Mouse (Mus musculus): ENCODE data around the gene Fgd5. TPM values are rescaled to one million over a fixed set of nuclear protein-coding genes. Genes with fewer than 3 reads are reported as not detected.

Fgd5 gene
- not detected in 2 replicates for total RNA-seq (2012; rRNA removed)
- total RNA-seq (2014; rRNA removed): not detected in 2 replicates
- polyA plus RNA-seq (2012; ENCODE audit: insufficient read length, low read depth): not detected in 2 replicates

DNA sequence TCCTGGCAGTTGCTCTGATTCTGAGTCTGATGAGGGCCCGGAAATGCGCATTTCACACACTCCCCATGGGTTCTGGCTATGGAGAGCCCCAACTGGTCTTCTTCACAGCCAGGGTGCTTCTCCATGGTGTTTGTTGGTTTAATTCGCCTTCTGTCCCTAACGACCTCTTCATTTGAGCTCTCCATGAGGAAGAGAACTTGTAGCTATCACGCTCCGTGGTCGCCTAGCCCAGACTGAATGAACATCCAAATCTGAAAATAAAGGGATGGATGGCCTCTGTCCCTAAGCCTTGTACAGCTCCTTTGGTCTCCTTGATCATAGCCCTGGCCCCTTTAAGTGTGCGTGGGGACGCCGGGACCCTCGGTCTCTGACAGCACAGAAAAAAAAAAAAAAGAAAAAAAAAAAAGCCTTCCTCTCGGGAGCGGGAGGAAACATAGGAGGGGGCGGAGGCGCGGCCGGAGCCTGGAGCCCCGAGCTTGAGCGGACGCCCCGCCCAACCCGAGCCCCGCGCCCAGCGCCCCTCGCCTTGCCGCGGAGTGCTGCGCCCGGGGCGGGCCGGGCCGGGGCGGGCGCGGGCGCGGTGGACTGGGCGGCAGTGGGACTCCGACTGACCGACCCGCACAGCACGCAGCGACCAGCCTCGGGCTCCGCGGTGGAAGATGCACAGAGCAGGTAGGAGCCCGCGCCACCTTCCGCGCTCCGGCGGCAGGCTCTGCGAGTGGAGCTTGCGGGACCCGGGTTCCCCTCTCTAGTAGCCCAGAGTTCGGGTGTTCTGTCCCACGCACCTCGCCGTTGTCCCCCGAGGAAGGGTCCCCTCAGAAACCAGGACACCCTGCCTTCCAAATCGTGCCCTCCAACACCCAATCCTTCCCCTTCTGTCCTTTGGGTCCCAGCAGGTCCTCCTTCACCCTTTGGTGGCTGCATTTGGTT is at the start of gene Fgd5:
TSS of gene Fgd5 (plus strand) at position 508 of the 930 bp plus-strand sequence.
- no peak within 1 kb of the TSS; the same call in 1 of the 2 replicates for H3K4me2 ChIP-seq (ENCODE audit: insufficient read depth, low read depth, poor library complexity, severe bottlenecking)
- H3K27me3 ChIP-seq (replicated peaks): peaks cover 28% of the 10 kb centered on the region
- H3K4me3 ChIP-seq (replicated peaks in 1 of 3; ENCODE audit: low read depth in 2 of 3, low read length in 2 of 3, poor library complexity in 1 of 3): no peak within 1 kb of the TSS
- no peak within 1 kb of the TSS for H3K27ac ChIP-seq (ENCODE audit: insufficient read depth, low read depth)
- in situ Hi-C loops (cut with MboI; ENCODE audit: low pct_ligation_motif_present, low pct_unique_long_range_greater_than_20kb, low sequenced_read_pairs) (no loop called here), dilution Hi-C loops (cut with MboI; ENCODE audit: extremely low pct_ligation_motif_present, extremely low pct_unique_long_range_greater_than_20kb, low sequenced_read_pairs) (no loop called here)
- DNase-seq (ENCODE audit: extremely low read depth): no peak
- H3K4me1 ChIP-seq (ENCODE audit: control insufficient read depth in 1 of 2, insufficient read depth in 2 of 2): peaks cover 0 to 4% of the 10 kb centered on the region in 2 experiments; a peak in 1 of 4 replicates
- no peaks in the 10 kb centered on the region for H3K9me3 ChIP-seq (replicated peaks; ENCODE audit: low read length)
- no peak for TF ChIP-seq POLR2AphosphoS2 (IDR thresholded peaks at IDR 0.05; ENCODE audit: low read depth, low read length)
- no peak for TF ChIP-seq JUND (conservative IDR thresholded peaks at IDR 0.05; ENCODE audit: low read depth, low read length)
- no peak for TF ChIP-seq GABPA (IDR thresholded peaks at IDR 0.05; ENCODE audit: insufficient replicate concordance, low read depth, low read length)
- TF ChIP-seq SMC3 (IDR thresholded peaks at IDR 0.05; ENCODE audit: low read depth, low read length): no peak
- TF ChIP-seq JUN (IDR thresholded peaks at IDR 0.05; ENCODE audit: insufficient read depth, low read depth, low read length): no peak
- no peak for TF ChIP-seq MAX (IDR thresholded peaks at IDR 0.05; ENCODE audit: low read length)
- TF ChIP-seq CHD2 (IDR thresholded peaks at IDR 0.05; ENCODE audit: low read length): no peak
- no peak for TF ChIP-seq MYC (IDR thresholded peaks at IDR 0.05; ENCODE audit: low read depth, low read length)
- TF ChIP-seq E2F4 (IDR thresholded peaks at IDR 0.05; ENCODE audit: insufficient replicate concordance, low read depth, low read length): no peak
- TF ChIP-seq TBP (conservative IDR thresholded peaks at IDR 0.05; ENCODE audit: low read depth, low read length): no peak
- no peak for TF ChIP-seq MEF2A (IDR thresholded peaks at IDR 0.05; ENCODE audit: borderline replicate concordance, low read depth, low read length)
- no peak for TF ChIP-seq POLR2A (IDR thresholded peaks at IDR 0.05; ENCODE audit: low read depth, low read length)
- no peak for TF ChIP-seq CTCF (conservative IDR thresholded peaks at IDR 0.05 in 1 of 2, IDR thresholded peaks at IDR 0.05 in 1 of 2; ENCODE audit: low read depth in 2 of 2, low read length in 2 of 2)
- TF ChIP-seq RCOR1 (conservative IDR thresholded peaks at IDR 0.05; ENCODE audit: low read depth, low read length): no peak
- no peak for TF ChIP-seq ELF1 (IDR thresholded peaks at IDR 0.05; ENCODE audit: low read depth, low read length)
- no peak for TF ChIP-seq RAD21 (IDR thresholded peaks at IDR 0.05; ENCODE audit: low read depth, low read length)
- no peak for TF ChIP-seq UBTF (IDR thresholded peaks at IDR 0.05; ENCODE audit: low read depth, low read length)
- TF ChIP-seq USF2 (conservative IDR thresholded peaks at IDR 0.05; ENCODE audit: low read depth, low read length): no peak
- no peak for TF ChIP-seq ZKSCAN1 (IDR thresholded peaks at IDR 0.05; ENCODE audit: borderline replicate concordance, low read depth, low read length)
- H3K36me3 ChIP-seq (replicated peaks in 1 of 2; ENCODE audit: control insufficient read depth in 1 of 2, insufficient read depth in 1 of 2, low read length in 1 of 2): no peaks in the 10 kb centered on the region
- H3K9ac ChIP-seq (ENCODE audit: insufficient read depth, low read depth): no peak within 1 kb of the TSS
- H3K79me2 ChIP-seq (replicated peaks; ENCODE audit: control insufficient read depth, extremely low read depth, insufficient read depth, poor library complexity, severe bottlenecking): no peaks in the 10 kb centered on the region

- Histone ChIP-seq H3K4me1 (ENCODE audit: control insufficient read depth in 1 of 2, insufficient read depth in 2 of 2) (no peaks in the 10 kb centered on the region), H3K4me3 (replicated peaks in 1 of 3; ENCODE audit: low read depth in 2 of 3, low read length in 2 of 3, poor library complexity in 1 of 3) (no peak overlapping the region), H3K27ac (ENCODE audit: insufficient read depth, low read depth) (no peak overlapping the region), H3K36me3 (replicated peaks in 1 of 2; ENCODE audit: control insufficient read depth in 1 of 2, insufficient read depth in 1 of 2, low read length in 1 of 2) (no peaks in the 10 kb centered on the region), H3K79me2 (replicated peaks; ENCODE audit: control insufficient read depth, extremely low read depth, insufficient read depth, poor library complexity, severe bottlenecking) (no peaks in the 10 kb centered on the region), H3K27me3 (replicated peaks) (peaks cover 3% of the 10 kb centered on the region), H3K4me2 (ENCODE audit: insufficient read depth, low read depth, poor library complexity, severe bottlenecking) (no peak overlapping the region), H3K9ac (ENCODE audit: insufficient read depth, low read depth) (no peak overlapping the region), H3K9me3 (replicated peaks; ENCODE audit: low read length) (no peaks in the 10 kb centered on the region)
- dilution Hi-C loops (cut with MboI; ENCODE audit: extremely low pct_ligation_motif_present, extremely low pct_unique_long_range_greater_than_20kb, low sequenced_read_pairs) (no loop called here), in situ Hi-C loops (cut with MboI; ENCODE audit: low pct_ligation_motif_present, low pct_unique_long_range_greater_than_20kb, low sequenced_read_pairs) (no loop called here)
- no peak for DNase-seq (ENCODE audit: extremely low read depth)
- TF ChIP-seq HCFC1 (IDR thresholded peaks at IDR 0.05; ENCODE audit: low read depth, low read length) (no peak), UBTF (IDR thresholded peaks at IDR 0.05; ENCODE audit: low read depth, low read length) (no peak), KAT2A (IDR thresholded peaks at IDR 0.05; ENCODE audit: insufficient replicate concordance, low read length) (no peak), NELFE (IDR thresholded peaks at IDR 0.05; ENCODE audit: low read depth, low read length) (no peak), MAZ (IDR thresholded peaks at IDR 0.05; ENCODE audit: low read depth, low read length) (no peak), RAD21 (IDR thresholded peaks at IDR 0.05; ENCODE audit: low read depth, low read length) (no peak), NRF1 (IDR thresholded peaks at IDR 0.05; ENCODE audit: low read depth, low read length) (no peak), SIN3A (IDR thresholded peaks at IDR 0.05; ENCODE audit: low read length) (no peak), MAFK (IDR thresholded peaks at IDR 0.05; ENCODE audit: insufficient replicate concordance, low read length) (no peak), ZNF384 (IDR thresholded peaks at IDR 0.05; ENCODE audit: low read depth, low read length) (no peak), ZKSCAN1 (IDR thresholded peaks at IDR 0.05; ENCODE audit: borderline replicate concordance, low read depth, low read length) (no peak), IRF4 (IDR thresholded peaks at IDR 0.05; ENCODE audit: low read depth, low read length) (no peak), MYC (IDR thresholded peaks at IDR 0.05; ENCODE audit: low read depth, low read length) (no peak), ZMIZ1 (IDR thresholded peaks at IDR 0.05; ENCODE audit: low read depth, low read length) (no peak), JUN (IDR thresholded peaks at IDR 0.05; ENCODE audit: insufficient read depth, low read depth, low read length) (no peak), ETS1 (conservative IDR thresholded peaks at IDR 0.05; ENCODE audit: low read depth, low read length) (no peak), MXI1 (IDR thresholded peaks at IDR 0.05; ENCODE audit: low read depth, low read length) (no peak)
Observed at GRCm38 (mm10) chr6:91931231-91931630, 47.4 kb upstream of the Fgd5 start.

All from CH12.LX (cell line).